Mouse (Mus musculus) heart, adult 2 months (tissue): Measurements from ENCODE around the gene Gm20388. TPM values are rescaled to one million over a fixed set of nuclear protein-coding genes. Genes with fewer than 3 reads are reported as not detected.
A peak's percentile ranks its signal among the peaks of the same experiment; 100 is the strongest.

Experiments used
- DNase-seq, 2 experiments: peaks; one replicate each; pipeline ENCODE4 v3.0.0; 2021
- H3K27ac ChIP-seq: fragments of 200-600 bp; 2 replicates; pipeline ENCODE4 v1.8.1; 2022
- H3K27me3 ChIP-seq: fragments of 200-500 bp; 2 replicates; pipeline ENCODE4 v1.6.1; 2012; ENCODE audit warnings: mild to moderate bottlenecking, low read length, inconsistent platforms, mixed read lengths; ENCODE audit not compliant: control insufficient read depth, insufficient read depth
- H3K36me3 ChIP-seq: fragments of 200-500 bp; 2 replicates; pipeline ENCODE4 v1.6.1; 2012; ENCODE audit warnings: low read length, inconsistent platforms; ENCODE audit not compliant: control insufficient read depth, insufficient read depth
- H3K4me1 ChIP-seq: fragments of 200-500 bp; 2 replicates; pipeline ENCODE4 v1.6.1; 2011; ENCODE audit warnings: low read length; ENCODE audit not compliant: control insufficient read depth, insufficient read depth
- H3K4me3 ChIP-seq: fragments of 200-600 bp; 2 replicates; pipeline ENCODE4 v1.8.1; 2022
- H3K79me2 ChIP-seq: fragments of 200-500 bp; replicated peaks from 2 replicates; pipeline ENCODE4 v1.6.1; 2012; ENCODE audit warnings: mild to moderate bottlenecking, inconsistent platforms, low read length, moderate library complexity, mixed read lengths; ENCODE audit not compliant: control insufficient read depth, insufficient read depth
- H3K9ac ChIP-seq: fragments of 200-500 bp; 2 replicates; pipeline ENCODE4 v1.6.1; 2012; ENCODE audit warnings: low read depth, mild to moderate bottlenecking, control low read depth, inconsistent platforms, low read length, mixed read lengths
- CTCF ChIP-seq: fragments of 200-600 bp; IDR thresholded peaks from 2 replicates; pipeline ENCODE4 v1.8.1; 2022; ENCODE audit warnings: antibody characterized with exemption, mild to moderate bottlenecking, moderate library complexity
- EP300 ChIP-seq: fragments of 200-500 bp; IDR thresholded peaks from 2 replicates; pipeline ENCODE4 v1.6.1; 2011; ENCODE audit warnings: low read depth, low read length, control low read depth; ENCODE audit not compliant: insufficient read depth
- POLR2A ChIP-seq: fragments of 200-500 bp; IDR thresholded peaks from 2 replicates; pipeline ENCODE4 v1.6.1; 2011; ENCODE audit warnings: mild to moderate bottlenecking, low read depth, low read length, control low read depth; ENCODE audit not compliant: insufficient read depth
- WGBS: fragments of 180-500 bp; shearing (Covaris S2); methylation state at CpG from one replicate; pipeline ENCODE4 v1.1.7; 2018; 5-methylcytosine and 5-hydroxymethylcytosine counted together
- intact Hi-C: fragments of 180-260 bp; cut with DNase I; formaldehyde crosslinking; loops from one replicate; pipeline ENCODE4 v1.15.1; 2025
- polyA plus RNA-seq: library from polyadenylated mRNA; depleted of rRNA; stranded (reverse); fragments of >200 nt; gene quantifications from 2 replicates; pipeline ENCODE4 v1.2.3, GENCODE M21; 2012
- total RNA-seq, 2 experiments: library from RNA; stranded (reverse); gene quantifications; 2 replicates each; pipeline ENCODE4 v1.2.3; 2021

The Gm20388 gene
- total and polyA plus RNA-seq, 3 experiments, result 1.8 to 32.3 TPM; not detected in 1

GRCm38 (mm10) chr8:122143231-122143630, 2232.6 kb downstream of the Gm20388 start:
- WGBS, result 100% methylated on average over 1 of the region's 1 CpGs
- peak; percentile 51 for TF ChIP-seq CTCF
- TF ChIP-seq POLR2A, result no peak
- Histone ChIP-seq H3K36me3 (no peaks in the 10 kb centered on the region), H3K27me3 (no peaks in the 10 kb centered on the region), H3K79me2 (no peaks in the 10 kb centered on the region), H3K4me3 (no peak overlapping the region), H3K9ac (no peak overlapping the region), H3K4me1 (peaks cover 10% of the 10 kb centered on the region), H3K27ac (no peak overlapping the region; the same call in 1 of the 2 replicates)
- intact Hi-C loops, result loop anchor here (5.0 kb wide), 1 partner anchor 89 kb away; no protein-coding TSS in a partner anchor
- no peak for DNase-seq

GRCm38 (mm10) chr8:122144729-122145311, 2234.2 kb downstream of the Gm20388 start:
- TF ChIP-seq EP300 (peak; percentile 92), POLR2A (no peak)
- intact Hi-C loops, result loop anchor here (5.0 kb wide), 1 partner anchor 87 kb away; no protein-coding TSS in a partner anchor
- Histone ChIP-seq H3K79me2 (no peaks in the 10 kb centered on the region), H3K36me3 (no peaks in the 10 kb centered on the region), H3K4me1 (peaks cover 10% of the 10 kb centered on the region), H3K4me3 (no peak overlapping the region), H3K27ac (peak overlapping the region; percentile 81), H3K27me3 (no peaks in the 10 kb centered on the region), H3K9ac (no peak overlapping the region)
- DNase-seq, result peak; percentile 43 to 67
- WGBS, result 7% methylated on average over 11 of the region's 11 CpGs

DNA sequence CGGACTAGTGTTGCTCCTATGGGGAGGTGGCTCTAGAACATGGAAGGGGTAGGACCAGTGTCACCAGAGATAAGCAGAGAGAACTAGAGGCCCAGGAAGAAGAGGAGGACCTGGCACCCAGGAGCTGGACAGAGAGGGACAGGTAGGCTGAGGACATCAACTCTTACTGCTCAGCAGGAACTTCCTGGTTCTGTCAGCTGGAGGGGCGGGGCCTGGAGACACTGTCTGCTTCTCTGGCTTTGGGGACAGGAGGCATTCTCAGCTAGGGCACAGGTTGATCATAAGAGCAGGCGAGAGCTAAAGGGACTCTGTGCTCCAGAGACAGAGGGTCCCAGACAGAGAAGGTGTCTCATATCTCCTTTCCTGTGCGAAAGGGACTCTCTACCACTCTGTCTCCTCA, 2238.4 kb downstream of the Gm20388 start:
- Histone ChIP-seq H3K9ac (no peak overlapping the region), H3K27me3 (no peaks in the 10 kb centered on the region), H3K4me1 (peaks cover 9% of the 10 kb centered on the region), H3K79me2 (no peaks in the 10 kb centered on the region), H3K27ac (no peak overlapping the region), H3K4me3 (no peak overlapping the region), H3K36me3 (no peaks in the 10 kb centered on the region)
- no peak for DNase-seq
- intact Hi-C loops, result no loop called here
- TF ChIP-seq CTCF (no peak), EP300 (no peak), POLR2A (no peak)
- 90% methylated on average over 4 of the region's 4 CpGs for WGBS

DNA sequence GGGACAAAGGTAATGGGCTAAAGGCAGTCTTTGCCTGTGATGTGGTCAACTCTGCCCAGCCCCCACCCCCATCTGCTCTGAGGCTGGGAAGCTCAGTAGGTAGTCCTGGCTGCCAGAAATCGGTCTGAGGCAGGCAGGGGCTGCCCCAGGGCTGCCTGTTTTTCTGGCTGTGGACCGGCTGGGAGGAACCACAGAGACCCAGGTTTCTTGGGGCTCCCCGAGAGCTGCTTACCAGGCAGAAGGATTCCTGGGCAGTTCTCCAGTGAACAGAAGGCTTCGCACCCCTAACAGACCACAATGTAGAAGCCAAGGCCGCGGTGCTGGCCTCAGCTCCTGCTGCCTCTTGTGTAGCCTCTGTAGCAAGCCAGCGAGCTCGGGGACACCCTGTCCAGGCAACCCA, 2239.0 kb downstream of the Gm20388 start:
- Histone ChIP-seq H3K27ac (no peak overlapping the region), H3K4me1 (peaks cover 5% of the 10 kb centered on the region), H3K9ac (no peak overlapping the region), H3K4me3 (no peak overlapping the region), H3K79me2 (no peaks in the 10 kb centered on the region), H3K27me3 (no peaks in the 10 kb centered on the region), H3K36me3 (no peaks in the 10 kb centered on the region)
- no peak for TF ChIP-seq POLR2A
- no peak for TF ChIP-seq CTCF
- no peak for TF ChIP-seq EP300
- intact Hi-C loops, result no loop called here
- 89% methylated on average over 8 of the region's 8 CpGs for WGBS
- no peak for DNase-seq

DNA sequence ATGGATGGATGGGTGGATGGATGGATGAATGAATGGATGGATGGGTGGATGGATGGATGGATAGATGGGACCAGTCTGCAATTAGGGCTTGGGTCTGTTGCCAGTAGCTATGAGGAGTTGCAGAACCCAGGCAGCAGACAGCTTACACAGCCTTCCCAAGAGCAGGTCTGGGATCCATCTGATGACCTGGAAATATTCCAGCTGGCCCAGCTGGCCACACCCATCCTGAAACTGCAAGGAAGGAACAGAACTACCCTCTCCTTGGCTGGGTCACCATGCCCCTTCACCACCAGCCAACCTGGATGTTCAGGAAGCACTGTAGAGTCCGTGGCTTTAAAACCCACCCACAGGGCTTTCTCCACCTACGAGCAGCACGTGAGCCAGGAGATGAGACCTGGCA, 2240.9 kb downstream of the Gm20388 start:
- no peak for TF ChIP-seq POLR2A
- TF ChIP-seq EP300, result no peak
- no peak for TF ChIP-seq CTCF
- WGBS, result 77% methylated on average over 3 of the region's 3 CpGs
- no peaks in the 10 kb centered on the region; the same call in none of the 2 replicates for H3K4me1 ChIP-seq
- H3K79me2 ChIP-seq, result no peaks in the 10 kb centered on the region
- no peaks in the 10 kb centered on the region for H3K27me3 ChIP-seq
- intact Hi-C loops, result no loop called here
- no peak overlapping the region for H3K9ac ChIP-seq
- no peak for DNase-seq
- H3K36me3 ChIP-seq, result no peaks in the 10 kb centered on the region
- no peak overlapping the region for H3K27ac ChIP-seq
- H3K4me3 ChIP-seq, result no peak overlapping the region

DNA sequence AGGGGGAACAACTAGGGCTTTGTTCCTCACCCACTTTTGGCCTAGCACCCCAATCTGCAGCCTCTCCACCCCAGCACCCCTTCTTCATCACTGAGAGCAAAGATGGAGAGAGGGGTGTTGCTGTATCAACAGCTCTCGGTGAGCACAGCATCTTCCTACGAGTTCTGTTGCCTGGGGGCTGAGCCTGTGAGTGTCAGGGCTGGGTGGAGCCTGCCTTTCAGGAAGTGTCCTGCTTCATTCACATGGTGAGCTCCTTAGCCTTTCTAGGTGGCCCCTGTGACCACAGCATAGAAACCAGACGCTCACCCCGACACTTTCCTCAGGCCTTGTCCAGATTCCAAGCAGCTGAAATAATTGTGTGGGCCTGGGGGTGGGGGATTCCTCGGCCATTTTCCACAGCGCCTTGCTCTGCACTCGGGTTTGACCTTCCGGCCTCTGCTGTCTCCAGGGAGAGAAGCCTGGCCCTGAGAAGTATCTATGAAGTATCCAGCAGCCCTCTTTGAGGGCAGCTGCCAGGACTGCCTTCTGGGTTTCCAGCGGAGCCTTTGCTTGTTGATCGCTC, 2244.5 kb downstream of the Gm20388 start:
- intact Hi-C loops, result no loop called here
- H3K4me3 ChIP-seq, result no peak overlapping the region
- WGBS, result 45% methylated on average over 10 of the region's 10 CpGs
- no peaks in the 10 kb centered on the region for H3K36me3 ChIP-seq
- no peaks in the 10 kb centered on the region; the same call in none of the 2 replicates for H3K4me1 ChIP-seq
- no peaks in the 10 kb centered on the region for H3K79me2 ChIP-seq
- DNase-seq, result peak in 1 of 2 experiments; percentile 26
- no peaks in the 10 kb centered on the region for H3K27me3 ChIP-seq
- H3K9ac ChIP-seq, result no peak overlapping the region
- no peak overlapping the region for H3K27ac ChIP-seq
- no peak for TF ChIP-seq EP300
- no peak for TF ChIP-seq CTCF
- TF ChIP-seq POLR2A, result no peak
